Mouse (Mus musculus): ENCODE measurements around the gene Mrpl58.

The Mrpl58 gene

GRCm38 (mm10) chr11:115403338-115404124 is at the start of gene Mrpl58:
Mrpl58 (plus strand) TSS chr11:115403752.
- peak; percentile 88 for DNase-seq

- DNase-seq, result peak; percentile 81
Measured at GRCm38 (mm10) chr11:115354183-115354582, 49.4 kb upstream of the Mrpl58 start.

- peak; percentile 88 for DNase-seq
Measured at GRCm38 (mm10) chr11:115358468-115358867, 45.1 kb upstream of the Mrpl58 start.

GRCm38 (mm10) chr11:115359293-115359692 is 44.3 kb upstream of the Mrpl58 start:
- no peak for DNase-seq

DNA sequence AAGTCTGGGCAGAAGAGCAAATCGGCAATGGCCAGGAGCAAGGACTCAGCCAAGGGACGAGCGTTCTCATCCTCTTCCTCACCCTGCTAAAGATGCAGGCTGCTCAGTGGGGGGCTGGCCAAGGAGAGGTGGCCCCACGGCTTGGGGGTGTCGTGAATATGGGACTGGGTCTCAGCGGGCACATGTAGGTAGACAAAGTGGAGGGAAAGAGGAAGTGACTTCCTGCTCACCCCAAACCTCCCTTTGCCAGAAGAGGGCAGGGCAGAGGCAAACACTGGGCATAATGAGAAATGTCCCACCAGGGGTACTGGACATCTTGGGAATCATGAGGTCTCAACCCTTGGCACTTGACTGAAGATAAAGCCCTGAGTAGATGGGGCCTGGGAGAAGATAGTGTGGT is 43.8 kb upstream of the Mrpl58 start:
- DNase-seq, result peak; percentile 70

GRCm38 (mm10) chr11:115364136-115364535 is 39.4 kb upstream of the Mrpl58 start:
- DNase-seq, result no peak

DNA sequence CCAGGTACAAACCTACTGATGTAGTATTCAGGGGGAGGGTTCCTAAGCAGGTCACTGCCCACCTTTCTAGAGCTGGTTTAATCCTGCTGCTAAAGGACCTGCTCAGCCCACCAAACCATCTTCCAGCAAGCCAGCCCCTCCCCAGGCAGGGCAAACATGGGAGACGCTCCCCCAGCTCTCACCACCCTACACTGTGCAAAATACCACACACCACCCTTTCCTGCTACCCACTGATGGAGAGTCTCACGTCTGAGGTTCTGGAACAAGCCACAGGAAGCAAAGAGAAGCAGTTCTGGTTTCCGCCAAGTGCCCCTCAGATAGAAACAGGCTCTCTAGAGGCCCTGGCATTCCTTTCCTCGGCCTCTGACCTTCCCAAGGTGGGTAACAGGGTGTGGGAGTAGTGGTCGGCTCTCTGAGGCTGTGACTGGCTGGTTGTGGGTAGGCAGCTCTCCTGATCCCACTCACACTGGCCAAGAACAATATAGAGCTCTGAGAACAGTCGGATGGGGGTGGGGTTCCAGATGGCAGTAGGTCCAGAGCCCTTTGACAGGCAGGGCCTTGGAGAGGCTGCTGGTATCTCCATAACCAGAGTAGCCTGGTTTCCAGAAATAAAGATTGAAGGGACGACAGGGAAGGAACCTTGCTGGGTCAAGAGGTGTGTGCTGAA is 37.4 kb upstream of the Mrpl58 start:
- no peak for DNase-seq

DNA sequence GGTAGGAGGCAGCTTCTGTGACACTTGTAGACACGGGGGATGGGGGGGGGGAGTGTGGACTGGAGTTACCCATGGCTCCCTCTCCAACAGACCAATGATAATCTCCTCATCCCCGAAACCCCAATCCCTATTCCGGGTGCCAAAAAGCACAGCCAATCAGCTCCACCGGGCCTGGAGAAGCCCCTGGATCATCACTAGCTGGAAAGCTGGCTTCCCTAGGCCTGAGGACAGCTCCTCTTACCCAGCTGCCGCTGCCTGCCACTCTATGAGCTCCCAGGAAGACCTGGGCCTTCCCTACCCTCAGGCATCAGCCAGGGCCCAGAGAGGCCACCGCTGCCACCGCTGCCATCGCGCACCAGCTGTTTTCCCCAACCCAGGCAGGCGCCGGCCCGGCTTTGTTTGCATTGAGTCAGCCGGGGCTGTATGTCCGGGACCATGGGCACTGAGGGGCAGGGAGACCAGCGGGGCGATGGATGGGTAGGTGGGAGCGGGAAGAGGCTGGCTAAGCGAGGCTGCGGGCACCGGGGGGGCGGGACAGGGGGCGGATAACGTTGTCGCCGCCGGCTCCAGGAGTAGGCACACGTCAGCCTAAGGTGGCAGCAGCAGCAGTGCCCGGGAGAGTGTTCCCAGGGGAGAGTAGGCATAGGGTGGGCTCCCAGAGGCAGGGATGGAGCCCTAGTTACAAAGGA is 36.7 kb upstream of the Mrpl58 start:
- peak; percentile 59 for DNase-seq

GRCm38 (mm10) chr11:115367395-115367944 is 36.1 kb upstream of the Mrpl58 start, which contains the start of gene Hid1:
Hid1 (minus strand) TSS chr11:115367756.
- peak; percentile 95 for DNase-seq

DNA sequence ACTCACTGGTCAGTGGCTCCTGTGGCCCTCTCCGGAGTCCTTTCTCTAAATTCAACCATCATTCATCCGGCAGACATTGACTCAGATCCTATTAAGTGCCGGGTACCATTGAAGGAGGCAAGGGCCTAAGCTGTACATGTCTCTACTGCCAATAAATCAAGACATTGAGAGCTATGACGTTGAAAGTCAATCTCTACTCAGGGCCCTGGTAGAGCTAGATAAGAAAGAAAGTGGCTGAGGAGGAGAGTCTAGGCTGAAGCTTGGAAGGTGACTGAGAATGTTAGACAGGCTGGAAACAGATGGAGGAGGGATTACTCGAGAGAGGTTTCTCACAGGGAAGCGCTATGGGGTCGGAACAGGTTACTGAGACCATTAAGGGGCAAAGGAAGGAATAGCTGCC is 33.2 kb upstream of the Mrpl58 start:
- DNase-seq, result no peak

DNA sequence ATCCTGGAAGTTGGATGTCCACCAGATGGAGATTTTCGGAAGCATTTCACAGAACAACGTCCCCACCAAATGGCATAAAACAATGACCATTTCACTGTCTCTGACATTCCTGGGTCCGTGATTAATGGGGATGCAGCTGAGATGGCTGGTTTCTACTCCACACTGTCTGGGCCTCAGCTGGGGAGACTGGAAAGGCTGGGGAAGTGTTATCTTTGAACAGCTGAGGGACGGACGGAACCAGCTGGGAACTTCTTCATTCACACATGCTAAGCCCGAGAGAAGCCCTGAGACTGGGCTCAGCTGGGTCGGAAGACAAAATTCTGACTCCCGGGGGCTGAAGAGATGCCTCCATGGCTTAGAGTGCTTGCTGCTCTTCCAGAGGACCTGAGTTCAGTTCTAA is 32.2 kb upstream of the Mrpl58 start:
- no peak for DNase-seq

GRCm38 (mm10) chr11:115372015-115372414 is 31.5 kb upstream of the Mrpl58 start:
- DNase-seq, result no peak

DNA sequence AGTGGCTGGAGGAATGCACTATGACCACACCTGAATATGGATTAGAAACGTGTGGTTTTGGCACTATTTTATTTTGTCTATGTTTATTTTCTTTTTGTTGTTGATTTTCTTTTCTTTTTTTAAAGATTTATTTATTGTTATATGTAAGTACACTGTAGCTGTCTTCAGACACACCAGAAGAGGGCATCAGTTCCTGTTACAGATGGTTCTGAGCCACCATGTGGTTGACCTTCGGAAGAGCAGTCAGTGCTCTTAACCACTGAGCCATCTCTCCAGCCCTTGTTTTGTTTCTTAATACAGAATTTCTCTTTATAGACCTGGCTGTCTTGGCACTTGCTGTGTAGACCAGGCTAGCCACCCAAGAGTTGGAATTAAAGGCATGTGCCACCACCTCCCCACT is 30.8 kb upstream of the Mrpl58 start:
- DNase-seq, result no peak

DNA sequence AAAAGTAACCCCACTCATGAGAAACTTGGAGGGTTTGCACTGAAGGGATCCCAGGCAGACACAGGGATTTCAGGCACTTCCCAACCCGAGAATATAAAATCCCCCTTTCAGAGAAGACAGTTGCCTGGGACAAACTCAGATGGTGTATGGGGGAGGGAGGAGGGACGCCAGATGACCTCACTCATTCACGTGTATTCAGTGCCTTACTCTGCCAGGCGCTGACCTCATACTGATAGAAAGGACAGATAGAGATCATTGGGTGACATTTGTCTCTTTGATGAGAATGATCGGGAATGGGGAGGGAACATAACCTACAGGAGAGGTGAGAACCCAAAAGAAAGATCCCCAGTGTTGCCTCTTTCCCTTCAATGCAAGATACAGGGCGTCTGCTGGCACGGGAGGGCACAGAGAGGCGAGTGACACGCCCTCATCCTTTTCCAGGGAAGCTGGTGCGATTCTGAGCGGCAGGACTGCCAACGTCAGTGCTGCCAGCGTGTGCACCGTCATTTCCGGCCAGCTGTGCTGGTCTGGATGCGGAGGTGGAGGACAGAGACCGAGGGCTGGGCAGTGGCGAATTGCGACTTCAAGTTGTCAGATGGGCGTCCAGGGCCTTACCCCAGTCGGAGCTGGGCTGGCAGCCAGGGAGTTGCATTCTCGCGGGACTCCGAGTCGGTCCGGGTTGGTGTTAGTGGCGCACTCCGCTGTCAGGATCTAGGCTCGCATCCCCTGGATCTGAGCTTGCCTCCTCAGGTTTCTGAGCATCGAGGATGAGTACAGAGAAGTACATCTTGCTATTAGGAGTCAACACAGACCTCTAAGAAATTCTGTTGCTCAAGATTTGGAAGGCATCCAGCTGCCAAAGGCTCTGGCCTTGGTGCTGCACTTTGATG is 29.5 kb upstream of the Mrpl58 start:
- no peak for DNase-seq

DNA sequence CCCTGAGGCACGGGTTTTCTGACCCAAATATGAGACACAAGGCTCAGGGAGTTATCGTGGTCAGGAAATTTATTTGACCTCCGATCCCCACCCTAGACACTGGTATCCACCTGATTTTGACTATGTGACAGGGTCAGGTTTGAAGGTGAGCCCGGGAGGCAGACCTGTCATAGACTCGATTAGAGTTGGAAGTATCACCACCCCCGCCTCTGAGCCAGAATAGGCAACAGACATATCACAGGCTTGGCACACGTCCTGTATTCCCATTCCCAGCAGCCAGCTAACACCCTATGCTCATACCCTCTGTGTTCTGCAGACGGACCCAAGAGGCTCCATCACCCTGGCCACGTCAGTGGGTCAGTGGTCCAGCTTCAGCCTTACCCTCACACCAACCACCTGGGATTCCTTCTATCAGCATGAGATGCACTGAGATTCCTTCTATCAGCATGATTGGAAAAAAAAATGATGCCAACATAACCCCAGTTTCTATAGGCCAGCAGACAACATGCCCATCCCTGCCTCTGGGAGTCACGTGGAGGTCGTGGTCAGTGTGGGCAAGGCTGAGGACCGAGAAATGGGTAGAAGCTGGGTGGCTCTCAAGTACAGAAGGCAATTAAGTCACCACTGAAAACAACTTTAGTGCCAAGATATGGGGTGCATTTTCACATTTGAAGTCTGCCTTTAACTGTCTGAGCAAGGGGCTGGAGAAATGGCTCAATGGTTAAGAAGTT is 28.7 kb upstream of the Mrpl58 start:
- DNase-seq, result no peak

DNA sequence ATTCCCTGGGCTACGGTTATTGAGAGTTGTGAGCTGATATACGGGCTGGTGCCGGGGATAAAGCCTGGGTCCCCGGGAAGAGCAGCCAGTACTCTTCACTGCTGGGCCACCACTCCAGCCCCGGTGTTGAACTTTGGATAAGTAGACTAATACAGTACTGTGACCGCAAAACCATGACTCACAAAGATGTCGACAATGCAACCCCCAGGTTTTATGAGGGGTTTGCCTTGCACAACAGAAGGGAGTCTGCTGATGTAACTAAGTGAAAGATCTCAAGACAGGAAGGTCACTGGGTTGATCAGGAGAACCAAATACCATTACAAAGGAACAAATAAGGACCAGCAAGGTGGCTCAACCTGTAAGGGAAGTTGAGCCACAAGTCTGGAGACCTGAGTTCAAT is 26.8 kb upstream of the Mrpl58 start:
- no peak for DNase-seq

- no peak for DNase-seq
Measured at GRCm38 (mm10) chr11:115377254-115377653, 26.3 kb upstream of the Mrpl58 start.

DNA sequence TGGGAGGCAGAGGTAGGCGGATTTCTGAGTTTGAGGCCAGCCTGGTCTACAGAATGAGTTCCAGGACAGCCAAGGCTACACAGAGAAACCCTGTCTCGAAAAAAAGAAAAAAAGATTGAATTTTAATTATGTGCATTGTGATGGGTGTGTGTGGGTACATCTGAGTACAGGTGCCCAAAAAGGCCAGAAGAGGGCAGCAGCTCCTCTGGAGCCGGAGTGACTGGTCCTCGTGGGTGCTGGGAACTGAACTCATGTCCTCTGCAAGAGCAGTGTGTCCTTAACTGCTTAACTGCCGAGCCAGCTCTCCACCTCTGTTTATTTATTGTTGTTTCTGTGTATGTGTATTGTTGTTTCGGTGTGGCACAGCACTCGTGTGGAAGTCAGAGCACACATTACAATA is 25.7 kb upstream of the Mrpl58 start:
- DNase-seq, result no peak

DNA sequence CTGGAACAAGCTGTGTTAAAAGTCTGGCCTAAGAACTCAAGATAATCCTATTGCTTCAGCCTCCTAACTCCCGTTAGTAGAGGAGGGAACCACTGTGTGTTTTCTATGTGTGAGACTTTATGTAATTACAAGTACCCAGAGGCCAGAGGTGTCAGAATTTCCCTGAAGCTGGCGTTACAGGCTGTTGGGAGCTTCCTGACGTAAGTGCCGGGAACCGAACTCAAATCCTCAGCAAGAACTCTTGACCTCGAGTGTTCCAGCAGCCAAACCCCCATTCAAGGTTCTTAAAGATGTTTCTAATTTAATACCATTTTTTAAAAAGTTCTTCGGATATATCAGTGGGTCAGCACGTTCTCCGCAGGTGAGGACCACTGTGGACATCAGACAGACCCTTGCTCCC is 22.3 kb upstream of the Mrpl58 start:
- no peak for DNase-seq

DNA sequence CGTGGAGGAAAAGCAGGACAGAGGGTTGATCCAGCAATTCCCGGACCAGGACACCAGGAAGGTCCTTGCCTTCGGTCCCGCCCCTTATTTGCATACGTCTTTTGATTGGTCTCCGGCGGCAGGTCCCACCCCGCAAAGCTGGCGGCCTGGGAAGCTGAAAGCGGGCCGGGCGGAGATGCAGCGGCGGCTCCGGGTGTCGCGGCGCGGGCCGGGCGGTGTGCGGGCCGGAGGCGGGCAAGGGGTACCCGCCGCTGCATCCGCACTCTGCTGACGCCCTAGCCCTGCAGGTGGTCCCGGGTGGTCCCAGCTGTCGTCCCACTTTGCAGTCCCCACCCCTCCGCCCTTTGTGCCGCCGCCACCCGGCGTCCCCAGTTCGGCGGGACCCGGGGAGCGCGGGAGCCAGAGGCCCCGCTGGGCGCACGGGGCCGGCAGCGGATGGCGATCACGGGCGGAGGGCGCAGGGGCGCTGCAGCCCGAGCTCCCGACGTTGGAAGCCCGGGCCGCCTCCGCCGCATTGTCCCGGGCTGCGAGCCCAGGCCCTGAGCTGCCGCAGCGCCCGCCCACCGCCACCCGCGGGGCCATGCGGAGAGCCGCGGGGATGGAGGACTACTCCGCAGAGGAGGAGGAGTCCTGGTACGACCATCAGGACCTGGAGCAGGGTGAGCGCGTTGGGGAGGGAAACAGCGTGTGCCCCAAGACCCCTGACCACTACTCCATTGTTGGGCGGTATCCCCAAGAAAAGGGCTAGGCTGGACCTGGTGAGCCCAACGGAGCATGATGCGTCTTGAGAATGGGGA is 21.6 kb upstream of the Mrpl58 start, which contains the start of gene Cdr2l:
Gene Cdr2l, plus strand, starts transcription at position 174 of the 797 bp plus-strand sequence.
- DNase-seq, result peak; percentile 77

GRCm38 (mm10) chr11:115382891-115383290 is 20.7 kb upstream of the Mrpl58 start:
- DNase-seq, result no peak
